Mouse (Mus musculus): Measurements from ENCODE around the gene Snx13. TPM values are rescaled to one million over a fixed set of nuclear protein-coding genes. Genes with fewer than 3 reads are reported as not detected.

The Snx13 gene
- total RNA-seq, 2 experiments from 2014 or later: 33.2 to 36.4 TPM

- peak; percentile 87 for DNase-seq
Measured at GRCm38 (mm10) chr12:35191698-35192425, 144.9 kb downstream of the Snx13 start.

GRCm38 (mm10) chr12:35192426-35192769, 145.4 kb downstream of the Snx13 start:
- no peak for DNase-seq

Small RNA genes lying within 50 kb of the gene (microRNA-seq; reads per million reads assigned to microRNA genes)
- not detected for gene Mir680-3

Other genes starting within 250 kb of the Snx13 start
- 1 to 10 TPM; 3.5 to 4.1 TPM for gene Hdac9, start 130.1 kb upstream of the Snx13 start, total RNA-seq (2021)
- not detected for gene Prps1l1, start 62.4 kb upstream of the Snx13 start, total RNA-seq (2021)

Data from adrenal gland, postnatal 10 days (tissue).